Mouse (Mus musculus): ENCODE measurements around the gene Dapk1. TPM values are rescaled to one million over a fixed set of nuclear protein-coding genes. Genes with fewer than 3 reads are reported as not detected.

Dapk1 gene
- polyA plus RNA-seq, 1 experiment = 21.5 TPM

GRCm38 (mm10) chr13:60780534-60780933 is 178.8 kb downstream of the Dapk1 start:
- Histone ChIP-seq H3K36me3 (ENCODE audit: control insufficient read depth, insufficient read depth, low read length) (no peaks in the 10 kb centered on the region), H3K4me1 (ENCODE audit: control insufficient read depth, insufficient read depth, insufficient read length) (no peaks in the 10 kb centered on the region), H3K27me3 (ENCODE audit: control insufficient read depth, insufficient read depth, low read length) (no peaks in the 10 kb centered on the region), H3K27ac (ENCODE audit: insufficient read depth, low read length) (no peak overlapping the region), H3K4me3 (ENCODE audit: extremely low read depth, insufficient read depth, insufficient read length) (no peak overlapping the region)
- WGBS = 85% methylated on average over 3 of the region's 3 CpGs
- no peak for TF ChIP-seq CTCF (IDR thresholded peaks at IDR 0.05; ENCODE audit: extremely low read depth, insufficient read depth, insufficient read length, insufficient replicate concordance)
- no peak for TF ChIP-seq POLR2A (IDR thresholded peaks at IDR 0.05; ENCODE audit: low read depth, low read length)
- DNase-seq (ENCODE audit: low read depth in 1 of 2, low spot score in 2 of 2) = no peak

DNA sequence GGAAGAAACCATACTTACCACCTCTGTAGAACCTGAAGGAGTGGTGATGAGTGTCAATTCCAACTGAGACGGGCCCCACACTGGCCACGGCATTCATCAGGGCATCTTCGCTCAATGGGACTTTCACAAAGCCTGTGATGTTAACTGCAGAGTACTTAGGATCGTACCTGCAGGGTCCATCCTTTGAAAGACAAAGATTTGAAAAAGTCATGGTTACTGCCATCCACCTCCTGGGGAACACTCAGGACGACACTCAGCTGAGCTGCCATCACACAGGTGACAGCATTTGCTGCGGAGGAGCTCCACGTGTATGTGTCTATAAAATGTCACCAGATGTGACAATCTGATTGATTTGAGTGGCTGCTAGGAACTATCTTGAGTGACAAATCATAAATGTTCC is 181.6 kb downstream of the Dapk1 start:
- H3K36me3 ChIP-seq (ENCODE audit: control insufficient read depth, insufficient read depth, low read length) = no peaks in the 10 kb centered on the region
- no peak overlapping the region for H3K27ac ChIP-seq (ENCODE audit: insufficient read depth, low read length)
- no peak for TF ChIP-seq POLR2A (IDR thresholded peaks at IDR 0.05; ENCODE audit: low read depth, low read length)
- H3K27me3 ChIP-seq (ENCODE audit: control insufficient read depth, insufficient read depth, low read length) = no peaks in the 10 kb centered on the region
- H3K4me3 ChIP-seq (ENCODE audit: extremely low read depth, insufficient read depth, insufficient read length) = no peak overlapping the region
- WGBS = 90% methylated on average over 7 of the region's 7 CpGs
- H3K4me1 ChIP-seq (ENCODE audit: control insufficient read depth, insufficient read depth, insufficient read length) = no peaks in the 10 kb centered on the region
- no peak for DNase-seq (ENCODE audit: low read depth in 1 of 2, low spot score in 2 of 2)

DNA sequence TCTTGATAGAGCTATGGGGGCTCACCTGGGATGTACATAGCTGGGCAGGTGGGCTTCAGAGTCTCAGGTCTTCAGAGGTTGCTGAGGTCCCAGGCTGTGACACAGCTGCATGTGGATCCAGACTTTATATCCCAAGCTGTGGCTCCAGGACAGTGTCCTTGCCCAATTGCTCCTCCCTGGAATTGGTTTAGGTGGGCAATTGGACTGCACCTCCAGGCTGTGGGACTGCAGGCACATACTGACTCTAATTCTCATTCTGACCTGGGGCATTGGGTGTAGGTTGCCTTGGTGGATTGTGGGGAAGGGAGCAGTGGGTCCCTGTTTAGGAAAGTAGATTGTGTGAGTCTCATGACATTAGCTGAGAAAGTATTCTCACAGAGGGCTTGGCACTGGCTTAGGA is 184.5 kb downstream of the Dapk1 start, which contains the start of gene BC051665:
Gene BC051665 (minus strand): TSS at position 101 of the 400 bp plus-strand sequence.
- no peak within 1 kb of the TSS for H3K27ac ChIP-seq (ENCODE audit: insufficient read depth, low read length)
- no peak for TF ChIP-seq POLR2A (IDR thresholded peaks at IDR 0.05; ENCODE audit: low read depth, low read length)
- TF ChIP-seq CTCF (IDR thresholded peaks at IDR 0.05; ENCODE audit: extremely low read depth, insufficient read depth, insufficient read length, insufficient replicate concordance) = no peak
- H3K4me1 ChIP-seq (ENCODE audit: control insufficient read depth, insufficient read depth, insufficient read length) = no peaks in the 10 kb centered on the region
- no peaks in the 10 kb centered on the region for H3K36me3 ChIP-seq (ENCODE audit: control insufficient read depth, insufficient read depth, low read length)
- no peaks in the 10 kb centered on the region for H3K27me3 ChIP-seq (ENCODE audit: control insufficient read depth, insufficient read depth, low read length)
- H3K4me3 ChIP-seq (ENCODE audit: extremely low read depth, insufficient read depth, insufficient read length) = no peak within 1 kb of the TSS
- DNase-seq (ENCODE audit: low read depth in 1 of 2, low spot score in 2 of 2) = no peak

DNA sequence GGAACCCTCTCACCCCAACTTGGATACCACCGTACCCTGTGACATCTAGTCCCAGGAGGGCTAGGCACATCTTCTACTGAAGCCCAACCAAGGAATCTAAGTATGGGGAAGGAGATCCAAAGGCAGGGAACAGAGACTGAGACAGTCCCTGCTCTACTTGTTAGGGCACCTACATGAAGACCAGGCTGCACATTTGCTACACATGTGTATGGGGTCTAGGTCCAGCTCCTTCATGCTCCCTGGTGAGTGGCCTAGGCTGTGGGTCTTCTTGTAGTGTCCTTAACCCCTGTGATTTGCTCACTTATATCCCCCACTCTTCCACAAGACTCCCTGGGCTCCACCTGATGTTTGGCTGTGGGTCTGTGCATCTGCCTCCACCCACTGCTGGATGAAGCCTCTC is 187.7 kb downstream of the Dapk1 start:
- H3K4me3 ChIP-seq (ENCODE audit: extremely low read depth, insufficient read depth, insufficient read length) = no peak overlapping the region
- no peak for DNase-seq (ENCODE audit: low read depth in 1 of 2, low spot score in 2 of 2)
- TF ChIP-seq POLR2A (IDR thresholded peaks at IDR 0.05; ENCODE audit: low read depth, low read length) = no peak
- no peak for TF ChIP-seq CTCF (IDR thresholded peaks at IDR 0.05; ENCODE audit: extremely low read depth, insufficient read depth, insufficient read length, insufficient replicate concordance)
- WGBS = 89% methylated on average over 1 of the region's 1 CpGs
- H3K36me3 ChIP-seq (ENCODE audit: control insufficient read depth, insufficient read depth, low read length) = no peaks in the 10 kb centered on the region
- H3K4me1 ChIP-seq (ENCODE audit: control insufficient read depth, insufficient read depth, insufficient read length) = no peaks in the 10 kb centered on the region
- H3K27ac ChIP-seq (ENCODE audit: insufficient read depth, low read length) = no peak overlapping the region
- no peaks in the 10 kb centered on the region for H3K27me3 ChIP-seq (ENCODE audit: control insufficient read depth, insufficient read depth, low read length)

GRCm38 (mm10) chr13:60802749-60803148 is 201.0 kb downstream of the Dapk1 start, which contains the start of gene Ctsll3:
Gene Ctsll3, minus strand, starts transcription at chr13:60802849.
- no peaks in the 10 kb centered on the region for H3K4me1 ChIP-seq (ENCODE audit: control insufficient read depth, insufficient read depth, insufficient read length)
- no peak for TF ChIP-seq CTCF (IDR thresholded peaks at IDR 0.05; ENCODE audit: extremely low read depth, insufficient read depth, insufficient read length, insufficient replicate concordance)
- no peak for TF ChIP-seq POLR2A (IDR thresholded peaks at IDR 0.05; ENCODE audit: low read depth, low read length)
- no peak for DNase-seq (ENCODE audit: low read depth in 1 of 2, low spot score in 2 of 2)
- H3K27ac ChIP-seq (ENCODE audit: insufficient read depth, low read length) = no peak within 1 kb of the TSS
- H3K27me3 ChIP-seq (ENCODE audit: control insufficient read depth, insufficient read depth, low read length) = no peaks in the 10 kb centered on the region
- 68% methylated on average over 1 of the region's 1 CpGs for WGBS
- no peak within 1 kb of the TSS for H3K4me3 ChIP-seq (ENCODE audit: extremely low read depth, insufficient read depth, insufficient read length)
- H3K36me3 ChIP-seq (ENCODE audit: control insufficient read depth, insufficient read depth, low read length) = no peaks in the 10 kb centered on the region

DNA sequence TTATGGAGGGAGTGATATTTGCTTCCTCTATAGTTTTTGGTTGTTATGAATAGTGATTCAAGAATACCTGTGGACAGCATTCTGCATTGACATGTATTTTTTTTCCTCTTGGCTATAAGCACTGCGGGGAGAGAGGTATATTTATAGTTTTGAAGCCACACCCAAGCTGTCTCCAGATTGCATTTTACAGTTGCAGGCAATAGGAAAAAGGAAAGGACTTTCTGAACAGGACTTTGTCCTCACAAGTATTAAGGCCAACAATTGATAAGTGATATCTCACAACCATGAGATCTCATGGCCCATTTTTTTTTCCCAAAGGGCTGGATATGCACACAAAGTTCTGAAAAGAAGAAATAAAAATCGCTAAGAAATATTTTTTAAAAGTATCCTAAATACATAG is 207.9 kb downstream of the Dapk1 start:
- TF ChIP-seq POLR2A (IDR thresholded peaks at IDR 0.05; ENCODE audit: low read depth, low read length) (no peak), CTCF (IDR thresholded peaks at IDR 0.05; ENCODE audit: extremely low read depth, insufficient read depth, insufficient read length, insufficient replicate concordance) (no peak)
- DNase-seq (ENCODE audit: low read depth in 1 of 2, low spot score in 2 of 2) = no peak
- H3K4me1 ChIP-seq (ENCODE audit: control insufficient read depth, insufficient read depth, insufficient read length) = no peaks in the 10 kb centered on the region
- 69% methylated on average over 2 of the region's 2 CpGs for WGBS
- no peaks in the 10 kb centered on the region for H3K36me3 ChIP-seq (ENCODE audit: control insufficient read depth, insufficient read depth, low read length)
- no peak overlapping the region for H3K27ac ChIP-seq (ENCODE audit: insufficient read depth, low read length)
- H3K27me3 ChIP-seq (ENCODE audit: control insufficient read depth, insufficient read depth, low read length) = no peaks in the 10 kb centered on the region
- H3K4me3 ChIP-seq (ENCODE audit: extremely low read depth, insufficient read depth, insufficient read length) = no peak overlapping the region

GRCm38 (mm10) chr13:60812768-60813167 is 211.0 kb downstream of the Dapk1 start:
- no peaks in the 10 kb centered on the region for H3K36me3 ChIP-seq (ENCODE audit: control insufficient read depth, insufficient read depth, low read length)
- TF ChIP-seq CTCF (IDR thresholded peaks at IDR 0.05; ENCODE audit: extremely low read depth, insufficient read depth, insufficient read length, insufficient replicate concordance) (no peak), POLR2A (IDR thresholded peaks at IDR 0.05; ENCODE audit: low read depth, low read length) (no peak)
- no peak for DNase-seq (ENCODE audit: low read depth in 1 of 2, low spot score in 2 of 2)
- H3K27me3 ChIP-seq (ENCODE audit: control insufficient read depth, insufficient read depth, low read length) = no peaks in the 10 kb centered on the region
- no peak overlapping the region for H3K27ac ChIP-seq (ENCODE audit: insufficient read depth, low read length)
- 84% methylated on average over 6 of the region's 6 CpGs for WGBS
- no peaks in the 10 kb centered on the region for H3K4me1 ChIP-seq (ENCODE audit: control insufficient read depth, insufficient read depth, insufficient read length)
- no peak overlapping the region for H3K4me3 ChIP-seq (ENCODE audit: extremely low read depth, insufficient read depth, insufficient read length)

Other genes starting within 250 kb of the Dapk1 start
- gene BC051665, start 184.4 kb downstream of the Dapk1 start, polyA plus RNA-seq (2012; rRNA removed) = not detected in 2 replicates
- gene Ctsll3, start 200.9 kb downstream of the Dapk1 start, polyA plus RNA-seq (2012; rRNA removed) = not detected in 2 replicates

Measured in spleen, adult 2 months (tissue).